Comparison of ENCODE assay signal across 8 mouse cellular contexts in genomic region chr6:95621821-95622220, GRCm38 (mm10).
DNase-seq lines count a peak whose midpoint lies in the region; ATAC-seq and TF ChIP-seq lines count a peak whose summit lies in the region.
"Had no signal": no experiment of that assay in that cellular context is flagged by ENCODE, and none has a peak within 500 bp of the region (broad histone marks: within the 10 kb centered on the region; RNA-seq: fewer than 3 reads in every experiment).

No protein-coding gene starts in this region.

- H3K9me3 ChIP-seq in limb, embryonic 14.5 days (ENCODE audit: control insufficient read depth, low read length): no peaks in the 10 kb centered on the region
- no peaks in the 10 kb centered on the region for H3K9me3 ChIP-seq in limb, embryonic 10.5 days (replicated peaks)
- H3K9me3 ChIP-seq in forebrain, embryonic 16.5 days (ENCODE audit: control insufficient read depth, low read length): no peaks in the 10 kb centered on the region
- H3K9me3 ChIP-seq: limb, embryonic 13.5 days had no signal

- H3K27me3 ChIP-seq in limb, embryonic 14.5 days (ENCODE audit: control insufficient read depth, insufficient read depth, low read length): no peaks in the 10 kb centered on the region
- no peaks in the 10 kb centered on the region for H3K27me3 ChIP-seq in limb, embryonic 10.5 days (ENCODE audit: low read depth, poor library complexity, severe bottlenecking)
- no peaks in the 10 kb centered on the region for H3K27me3 ChIP-seq in forebrain, embryonic 16.5 days (replicated peaks; ENCODE audit: control insufficient read depth, insufficient read depth, low read length)
- H3K27me3 ChIP-seq: limb, embryonic 13.5 days had no signal

- no peak overlapping the region for H3K27ac ChIP-seq in limb, embryonic 14.5 days (replicated peaks; ENCODE audit: low read depth, low read length)
- H3K27ac ChIP-seq in limb, embryonic 10.5 days: no peak overlapping the region
- no peak overlapping the region for H3K27ac ChIP-seq in forebrain, embryonic 16.5 days (ENCODE audit: low read length)
- H3K27ac ChIP-seq: limb, embryonic 13.5 days had no signal

- H3K4me3 ChIP-seq in limb, embryonic 14.5 days (replicated peaks; ENCODE audit: low read length): no peak overlapping the region
- no peak overlapping the region for H3K4me3 ChIP-seq in limb, embryonic 10.5 days
- H3K4me3 ChIP-seq in forebrain, embryonic 16.5 days (replicated peaks; ENCODE audit: low read length): no peak overlapping the region
- H3K4me3 ChIP-seq: limb, embryonic 13.5 days had no signal

- H3K36me3 ChIP-seq in limb, embryonic 14.5 days (ENCODE audit: control insufficient read depth, insufficient read depth, low read length): no peaks in the 10 kb centered on the region
- H3K36me3 ChIP-seq in limb, embryonic 10.5 days: no peaks in the 10 kb centered on the region
- no peaks in the 10 kb centered on the region for H3K36me3 ChIP-seq in forebrain, embryonic 16.5 days (ENCODE audit: control insufficient read depth, insufficient read depth)
- H3K36me3 ChIP-seq: limb, embryonic 13.5 days had no signal

- no peak overlapping the region for H3K9ac ChIP-seq in limb, embryonic 14.5 days (ENCODE audit: low read depth, low read length, severe bottlenecking)
- no peak overlapping the region for H3K9ac ChIP-seq in forebrain, embryonic 16.5 days (replicated peaks; ENCODE audit: low read depth, low read length)
- H3K9ac ChIP-seq: limb, embryonic 13.5 days had no signal

- TF ChIP-seq POLR2A in limb, embryonic 14.5 days (IDR thresholded peaks at IDR 0.05; ENCODE audit: borderline replicate concordance, extremely low read depth, insufficient read depth, insufficient read length): no peak

- no peak overlapping the region for H3K4me2 ChIP-seq in limb, embryonic 14.5 days (replicated peaks; ENCODE audit: low read depth, low read length, severe bottlenecking)
- H3K4me2 ChIP-seq in forebrain, embryonic 16.5 days (ENCODE audit: low read length): no peak overlapping the region
- H3K4me2 ChIP-seq: limb, embryonic 13.5 days had no signal

- WGBS in limb, embryonic 14.5 days: 65% methylated on average over 2 of the region's 2 CpGs
- WGBS in limb, embryonic 10.5 days: 89% methylated on average over 2 of the region's 2 CpGs
- WGBS in forebrain, embryonic 16.5 days: 60% methylated on average over 2 of the region's 2 CpGs

- no peak for ATAC-seq in limb, embryonic 14.5 days (ENCODE audit: low FRiP score, low read depth)
- ATAC-seq in forebrain, embryonic 16.5 days: peak; percentile 76
- peak; percentile 23 for ATAC-seq in megakaryocyte progenitor cell, adult 5-6 weeks (replicated peaks; ENCODE audit: poor library complexity)

- no peaks in the 10 kb centered on the region for H3K4me1 ChIP-seq in limb, embryonic 14.5 days (ENCODE audit: control insufficient read depth, insufficient read depth, low read length)
- H3K4me1 ChIP-seq in limb, embryonic 10.5 days: peaks cover 5% of the 10 kb centered on the region; the same call in 1 of the 2 replicates
- peaks cover 8% of the 10 kb centered on the region for H3K4me1 ChIP-seq in forebrain, embryonic 16.5 days (replicated peaks; ENCODE audit: control insufficient read depth, insufficient read depth, low read length)

- DNase-seq in limb, embryonic 14.5 days (ENCODE audit: low spot score): peak; percentile 21
- DNase-seq in limb, embryonic 10.5 days (ENCODE audit: low spot score): no peak
- DNase-seq in adrenal gland, postnatal 25 days: peak; percentile 29
- peak; percentile 32 for DNase-seq in kidney, adult 9 months
- no peak for DNase-seq in c-Kit-positive CD71-positive TER-119-positive erythroid progenitor cells, embryonic 14.5 days (ENCODE audit: low spot score)

Comparison
In these comparisons a context has a peak if more than half of its experiments do, and no peak if none do; other contexts are left out.
1. DNase-seq: peak in limb, embryonic 14.5 days (single experiment), adrenal gland, postnatal 25 days (single experiment) and kidney, adult 9 months (single experiment); none in limb, embryonic 10.5 days (single experiment) and c-Kit-positive CD71-positive TER-119-positive erythroid progenitor cells, embryonic 14.5 days (single experiment).